Mouse (Mus musculus): ENCODE results near the gene Cabp7. TPM values are rescaled to one million over a fixed set of nuclear protein-coding genes. Genes with fewer than 3 reads are reported as not detected.

Gene Cabp7
- total RNA-seq (2021): not detected

DNA sequence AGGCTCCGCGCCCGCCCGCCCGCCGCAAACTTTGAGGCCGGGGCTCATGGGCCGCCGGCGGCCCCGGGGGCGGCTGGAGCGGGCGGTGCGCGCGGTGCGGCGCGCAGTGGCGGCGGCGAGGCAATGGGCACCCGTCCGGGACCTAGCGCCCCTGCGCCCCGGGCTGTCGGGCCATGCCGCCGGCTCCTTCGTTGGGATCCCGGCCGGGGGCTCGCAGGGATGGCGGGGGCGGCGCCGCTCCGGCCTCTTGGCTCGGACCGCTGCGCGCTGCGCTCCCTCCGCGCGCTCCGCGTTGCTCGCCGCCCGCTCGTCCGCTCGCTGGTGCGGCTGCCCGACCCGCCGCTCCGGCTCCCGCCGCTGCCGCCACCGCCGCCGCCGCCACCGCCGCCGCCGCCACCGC, at the start of gene Cabp7:
TSS of gene Cabp7 (minus strand) at position 46 of the 400 bp plus-strand sequence.
- DNase-seq: no peak

DNA sequence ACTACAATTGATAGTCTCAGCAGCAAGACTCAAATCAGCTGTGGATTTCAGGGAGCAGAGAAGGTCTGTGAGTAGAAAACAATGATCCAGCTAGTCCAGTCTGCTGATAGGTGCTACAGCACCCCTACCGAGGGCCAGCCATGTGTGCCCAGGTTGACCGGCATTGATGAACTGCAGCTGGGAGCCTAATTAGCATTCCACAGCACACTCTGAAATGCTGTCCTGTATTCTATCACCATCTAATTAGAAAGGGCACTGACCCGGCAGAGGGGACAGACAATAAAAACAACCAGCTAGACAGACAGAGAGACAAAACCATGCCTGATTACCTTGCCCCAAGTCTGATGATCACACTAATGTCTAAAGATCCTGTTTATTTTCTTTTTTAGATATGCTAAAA, 46.4 kb upstream of the Cabp7 start:
- no peak for DNase-seq

DNA sequence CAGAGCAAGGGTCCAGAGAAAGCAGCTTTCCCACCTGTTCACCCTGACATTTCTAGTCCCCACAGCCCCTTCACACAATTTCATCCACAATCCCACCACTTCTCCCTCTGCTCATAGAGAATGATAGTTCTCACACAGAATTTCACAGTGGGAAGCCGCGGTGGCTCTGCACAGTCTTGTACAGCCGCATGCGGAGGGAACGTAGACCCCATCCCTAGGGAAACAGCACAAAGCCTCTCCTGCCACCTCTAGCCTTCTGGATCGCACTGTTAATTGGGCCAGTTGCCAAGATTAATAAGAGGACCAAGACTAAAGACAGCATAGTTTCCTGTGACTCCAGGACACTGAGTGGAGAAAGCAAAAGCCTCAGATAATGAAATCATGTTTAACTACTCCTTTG, 45.0 kb upstream of the Cabp7 start:
- DNase-seq: no peak

DNA sequence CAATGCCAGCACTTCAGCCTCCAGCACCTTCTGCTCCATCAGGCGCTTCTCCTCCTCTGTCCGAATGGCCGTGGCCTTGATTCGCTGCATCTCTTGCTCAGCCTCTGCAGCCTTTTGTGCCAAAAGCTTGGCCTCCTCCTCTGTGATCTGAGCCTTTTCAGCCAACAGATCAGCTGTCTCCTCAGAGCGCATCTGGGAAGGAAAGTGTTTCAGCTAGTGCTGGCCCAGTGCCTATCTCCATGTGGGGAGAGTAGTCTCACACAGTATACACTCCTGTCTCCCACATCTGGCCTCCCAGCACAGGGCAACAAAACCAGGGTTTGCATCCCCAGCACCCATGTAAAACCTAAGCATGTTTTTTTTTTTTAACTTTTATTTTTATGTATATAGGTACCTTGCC, 43.1 kb upstream of the Cabp7 start:
- DNase-seq: peak; percentile 23

DNA sequence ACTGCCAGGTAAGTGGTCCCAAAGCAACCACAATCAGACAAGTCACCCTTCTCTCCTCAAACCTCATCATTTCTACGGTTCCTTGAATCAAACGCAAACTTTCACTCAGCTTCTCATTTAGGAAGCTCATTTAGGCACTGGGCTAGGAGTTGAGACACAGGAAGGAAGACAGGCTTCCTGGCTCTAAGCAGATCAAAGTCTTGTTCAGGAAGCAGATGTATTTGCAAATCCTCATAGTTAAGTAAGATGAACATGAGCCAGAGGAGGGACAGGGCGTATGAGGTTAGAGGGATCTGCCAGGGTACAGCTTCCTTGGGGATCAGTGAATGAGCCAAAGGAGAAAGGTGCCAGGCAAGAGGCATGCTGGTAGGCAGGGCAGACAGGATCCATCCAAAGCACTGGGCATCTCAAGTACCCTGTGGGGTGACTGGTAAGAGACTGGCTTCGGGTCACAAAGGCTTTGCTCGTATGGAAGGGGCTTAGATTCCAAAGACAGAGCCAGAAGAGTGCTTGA, 38.1 kb upstream of the Cabp7 start:
- no peak for DNase-seq

DNA sequence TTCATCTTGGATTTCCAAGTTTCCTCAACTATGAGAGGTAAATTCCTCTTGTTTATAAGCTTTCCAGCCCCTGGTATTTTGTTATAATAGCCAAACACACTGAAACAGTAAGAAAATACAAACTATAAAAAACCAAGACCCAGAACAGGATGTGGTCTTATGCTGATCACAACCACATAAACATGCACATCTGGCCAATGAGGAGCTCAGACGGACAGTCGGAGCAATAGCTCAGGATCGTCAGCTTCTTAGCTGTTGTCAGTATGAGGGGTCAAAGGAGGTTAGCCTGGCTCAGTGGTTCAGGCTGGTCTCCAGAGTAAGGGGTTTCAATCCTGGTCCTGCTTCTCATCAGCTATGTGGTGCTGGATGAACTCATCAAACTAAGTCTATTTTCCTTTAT, 36.5 kb upstream of the Cabp7 start:
- no peak for DNase-seq

DNA sequence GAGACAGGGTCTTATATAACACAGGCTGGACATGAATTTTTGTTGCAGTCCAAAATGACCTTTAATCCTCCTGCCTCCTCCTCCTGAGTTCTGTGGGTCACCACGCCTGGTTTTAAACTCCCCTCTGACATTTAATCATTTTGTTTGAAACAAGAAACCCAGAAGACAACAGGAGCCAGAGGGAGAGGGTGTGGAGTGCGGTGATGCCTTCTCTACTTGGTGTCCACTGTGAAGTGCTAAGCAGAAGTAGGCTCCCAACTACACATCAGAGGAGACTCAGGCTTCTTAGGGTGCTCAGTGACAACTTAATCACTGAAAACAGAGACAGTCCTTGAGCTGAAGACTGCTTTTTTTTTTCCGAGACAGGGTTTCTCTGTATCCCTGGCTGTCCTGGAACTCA, 34.3 kb upstream of the Cabp7 start:
- no peak for DNase-seq

DNA sequence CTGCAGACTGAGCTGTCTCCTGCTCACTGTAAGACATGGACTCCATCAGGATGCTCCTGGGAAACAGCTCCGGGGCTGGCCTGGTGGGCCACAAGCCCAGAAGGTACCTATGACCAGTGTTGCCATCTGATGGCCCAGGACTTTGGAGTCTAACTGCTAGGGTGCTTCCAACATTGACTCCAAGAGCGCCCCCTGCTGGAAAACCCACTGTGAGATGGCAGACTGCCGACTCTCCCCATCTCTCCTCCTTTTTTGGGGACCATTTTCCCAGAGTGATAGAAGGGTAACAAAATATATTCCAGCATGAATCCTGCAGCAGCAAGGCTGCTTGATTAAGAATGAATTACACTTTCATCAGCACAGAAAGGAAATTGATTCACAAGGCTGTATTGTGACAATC, 26.3 kb upstream of the Cabp7 start:
- DNase-seq: peak; percentile 67

DNA sequence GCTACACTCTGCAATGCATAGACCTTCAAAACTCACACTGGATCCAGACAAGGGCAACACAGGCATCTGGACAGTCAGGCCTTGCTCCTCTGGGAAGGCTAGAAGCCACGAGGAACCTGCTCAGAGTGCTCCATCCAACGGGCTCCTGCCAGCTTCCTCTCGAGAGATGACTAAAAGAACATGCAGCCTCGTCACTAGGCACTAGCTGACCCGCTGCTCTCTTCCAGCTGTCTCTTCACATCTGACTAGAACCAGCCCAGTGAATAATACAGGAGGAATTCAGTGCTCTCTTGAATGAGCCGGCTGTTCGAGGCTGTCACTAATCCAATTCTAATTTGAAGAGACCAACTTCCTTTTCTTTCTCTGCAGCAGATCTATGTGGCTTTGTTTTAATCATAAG, 25.2 kb upstream of the Cabp7 start:
- no peak for DNase-seq

DNA sequence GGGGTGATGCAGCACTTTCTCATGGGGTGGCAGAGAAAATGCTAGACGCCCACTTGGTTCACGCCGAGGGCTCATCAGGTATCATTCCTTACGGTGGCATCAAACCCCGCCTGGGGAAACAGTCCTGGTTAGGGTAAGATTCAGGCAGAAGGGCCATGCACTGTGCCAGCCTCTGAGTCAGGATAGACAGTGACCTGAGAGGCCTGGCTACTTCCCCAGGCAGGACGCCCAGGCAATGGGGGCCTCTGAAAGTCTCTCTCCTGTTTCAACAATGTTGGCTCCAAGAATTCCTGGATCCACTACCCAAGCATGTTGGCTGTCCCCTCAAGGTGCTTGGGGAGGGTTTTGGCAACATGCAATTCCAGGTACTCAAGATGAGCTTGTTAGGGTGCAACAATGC, 23.3 kb upstream of the Cabp7 start:
- DNase-seq: no peak

DNA sequence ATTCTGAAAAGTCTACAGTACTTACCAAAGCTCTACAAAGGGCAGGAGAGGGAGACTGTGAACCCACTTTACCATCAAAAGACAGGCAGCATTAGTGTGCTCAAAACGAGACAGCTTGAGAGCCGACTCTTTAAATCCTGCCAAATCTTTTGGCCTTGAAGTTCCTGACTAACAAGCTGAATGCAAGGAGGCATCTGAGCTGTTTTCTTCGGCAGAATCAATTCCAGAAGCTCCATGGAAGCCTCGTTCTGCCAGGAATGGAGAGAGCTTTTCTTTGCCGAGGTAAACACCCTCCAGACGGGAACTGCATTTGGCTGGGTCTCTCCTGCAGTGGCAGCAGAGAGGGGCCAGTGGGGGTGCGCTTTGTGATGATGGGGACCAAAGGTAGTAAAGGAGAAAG, 22.7 kb upstream of the Cabp7 start:
- DNase-seq: no peak

DNA sequence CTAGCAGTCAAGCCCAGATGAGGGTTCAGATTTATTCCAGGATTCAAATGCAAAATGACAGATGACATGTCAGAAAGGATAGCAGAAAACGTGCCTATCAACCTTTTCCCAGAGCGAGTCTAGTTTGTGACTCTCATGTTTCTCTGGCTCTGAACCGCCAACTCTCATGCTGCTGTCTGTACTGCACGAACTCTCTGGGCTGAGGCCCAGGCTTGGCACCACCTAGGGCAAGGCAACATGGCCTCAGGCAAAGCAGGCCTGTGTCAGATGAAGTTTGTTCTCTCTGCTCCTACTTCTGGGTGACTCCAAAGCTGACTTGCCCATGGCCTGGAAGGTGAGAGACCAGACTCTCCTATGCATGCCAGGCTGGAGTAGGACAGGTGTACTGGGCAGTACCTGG, 21.8 kb upstream of the Cabp7 start:
- no peak for DNase-seq

DNA sequence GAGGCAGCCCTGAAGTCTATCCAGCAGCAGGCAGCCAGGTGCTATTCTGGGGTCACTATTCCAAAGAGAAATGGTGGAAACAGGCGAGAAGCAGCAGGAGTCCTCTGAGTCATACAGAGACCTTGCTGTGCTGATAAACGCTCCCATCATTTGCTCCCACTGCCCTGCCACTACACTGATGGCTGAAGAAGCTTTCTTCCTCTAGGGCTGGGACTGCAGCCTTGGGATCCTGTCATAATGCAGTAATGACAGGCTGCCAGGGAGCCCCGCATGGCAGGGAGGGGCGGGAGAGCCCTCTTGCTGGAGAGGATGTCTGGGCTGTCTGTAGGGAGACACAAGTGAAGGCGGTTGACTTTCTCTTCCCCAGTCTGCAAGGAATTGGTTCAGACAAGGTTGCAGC, 17.9 kb upstream of the Cabp7 start:
- DNase-seq: no peak

DNA sequence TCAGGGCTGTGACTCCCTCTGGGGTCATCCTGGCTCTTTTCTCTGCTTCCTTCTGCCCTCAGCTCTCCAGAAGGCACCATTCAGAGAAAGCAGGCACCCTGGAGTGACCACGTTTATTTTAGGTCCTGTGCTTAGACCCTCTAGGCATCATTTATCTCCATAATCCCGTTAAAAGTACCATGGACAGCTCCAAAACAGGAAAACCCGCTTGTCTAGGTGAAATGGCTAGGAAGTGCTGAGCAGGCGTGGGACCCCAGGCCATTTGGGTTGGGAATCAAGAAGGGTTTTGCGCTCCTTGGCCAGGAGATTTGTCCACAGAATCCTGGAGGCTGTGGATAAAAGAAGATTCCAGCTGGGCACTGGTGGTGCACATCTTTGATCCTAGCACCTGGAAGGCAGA, 17.1 kb upstream of the Cabp7 start:
- no peak for DNase-seq

DNA sequence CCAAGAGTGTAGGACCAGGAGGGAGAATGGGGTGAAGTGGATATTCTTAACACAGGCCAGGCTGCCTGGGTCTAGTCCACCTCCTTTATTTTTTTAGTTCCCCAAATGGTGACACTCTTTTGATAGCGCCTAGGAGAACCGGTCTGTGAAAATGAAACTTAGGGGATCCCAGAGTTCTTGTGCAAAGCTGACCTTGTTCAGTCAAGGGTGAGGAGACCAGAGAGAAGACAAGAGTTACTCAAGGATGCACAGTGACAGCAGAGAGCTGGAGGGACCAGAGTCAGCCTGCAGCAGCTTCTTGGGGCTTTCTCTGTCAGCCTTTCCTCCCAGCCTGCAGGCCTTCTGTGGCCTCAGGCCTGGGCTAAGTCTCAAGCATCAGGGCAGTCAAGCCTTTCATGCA, 15.9 kb upstream of the Cabp7 start:
- DNase-seq: no peak

DNA sequence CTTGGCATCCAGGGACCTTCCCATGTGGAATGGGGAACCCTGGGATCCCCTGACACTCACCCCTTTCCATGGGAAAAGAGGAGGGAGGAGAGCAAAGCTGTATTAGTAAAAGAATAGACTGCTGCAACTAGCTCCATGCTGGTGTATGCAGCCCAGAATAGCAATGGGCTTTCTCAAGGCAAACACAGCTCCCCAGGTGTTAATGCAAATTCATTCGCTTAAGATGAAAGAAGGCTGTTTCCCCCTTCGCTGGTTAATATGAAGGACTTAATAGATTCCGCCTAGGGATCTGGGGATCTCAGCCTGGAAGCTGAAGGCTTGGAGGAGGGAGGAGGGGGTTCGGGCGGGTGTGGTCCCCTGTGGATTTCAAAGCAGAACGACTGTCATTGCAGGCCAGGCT, 15.4 kb upstream of the Cabp7 start:
- no peak for DNase-seq

DNA sequence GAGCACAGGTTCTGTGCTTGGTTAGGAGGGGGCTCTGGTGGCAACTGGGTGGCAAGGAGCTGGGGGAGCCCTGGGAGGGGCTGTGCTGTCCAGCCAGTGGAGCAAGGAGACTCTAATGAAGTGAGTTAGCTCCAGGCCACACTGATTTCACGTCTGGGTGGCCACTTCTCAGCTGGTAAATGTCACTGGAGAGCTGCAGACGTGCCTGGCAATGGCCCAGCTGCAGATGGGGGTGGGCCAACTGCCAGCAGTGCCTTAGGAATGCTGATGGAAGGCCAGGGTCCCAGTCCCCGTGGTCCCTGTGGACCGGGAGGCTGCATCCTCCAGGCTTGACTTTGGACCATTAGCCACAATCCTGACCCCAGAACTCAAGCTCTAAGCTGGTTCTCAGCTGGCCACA, 13.9 kb upstream of the Cabp7 start:
- peak; percentile 78 for DNase-seq

DNA sequence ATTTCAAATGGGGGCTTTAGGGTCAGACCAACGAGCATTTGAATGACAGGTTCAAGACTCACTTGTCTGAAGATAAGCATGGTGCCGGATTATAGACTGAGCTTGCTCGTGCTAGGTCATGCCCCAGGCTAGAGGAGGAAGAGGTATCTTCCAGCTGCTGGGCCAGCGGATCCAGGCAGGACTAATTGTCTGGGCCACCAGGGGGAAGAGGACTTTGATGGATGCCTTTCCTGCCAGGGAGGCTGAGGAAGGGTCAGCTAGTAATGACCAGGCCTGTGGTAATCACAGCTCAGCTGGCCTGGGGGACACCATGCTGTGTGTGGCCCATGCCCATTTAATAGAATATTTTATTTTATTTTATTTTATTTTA, 11.2 kb upstream of the Cabp7 start:
- DNase-seq: no peak

DNA sequence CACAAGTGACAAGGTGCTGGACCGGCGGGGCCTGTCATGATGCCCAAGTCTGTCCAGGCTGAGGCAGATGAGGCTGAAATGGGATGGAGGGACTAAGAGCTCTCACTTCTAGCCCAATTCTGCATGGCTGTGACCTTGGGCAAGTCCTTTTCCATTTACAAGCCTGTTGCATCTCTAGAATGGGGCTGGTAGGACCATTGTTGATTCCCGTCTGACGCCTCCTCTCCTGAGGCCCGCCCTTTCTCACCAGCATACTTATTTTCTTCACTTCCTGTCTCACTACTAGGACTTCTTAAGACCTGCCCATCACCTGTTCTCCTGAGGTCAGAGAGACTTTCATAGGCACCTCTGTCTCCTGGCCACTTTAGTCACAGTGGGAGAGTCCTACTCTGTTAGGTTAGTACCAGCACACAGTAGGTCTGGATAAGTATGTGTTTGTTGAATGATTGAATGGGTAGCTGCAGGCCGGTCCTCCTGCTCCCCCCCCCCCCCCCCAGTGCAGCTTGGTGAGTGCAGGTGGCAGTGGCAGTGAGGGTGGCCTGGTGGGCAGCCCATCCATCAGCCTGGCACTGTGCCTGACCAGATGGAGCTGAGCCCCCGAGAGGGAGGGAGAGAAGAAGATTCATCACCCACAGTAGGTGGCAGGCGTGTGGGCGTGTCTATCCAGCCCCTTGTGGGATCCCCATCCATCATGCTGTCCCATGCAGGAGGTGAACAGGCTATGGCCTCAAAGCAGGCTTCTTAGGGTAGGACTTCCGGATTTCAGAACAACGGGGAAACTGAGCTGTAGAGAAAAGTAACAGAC, 10.6 kb upstream of the Cabp7 start:
- DNase-seq: no peak

DNA sequence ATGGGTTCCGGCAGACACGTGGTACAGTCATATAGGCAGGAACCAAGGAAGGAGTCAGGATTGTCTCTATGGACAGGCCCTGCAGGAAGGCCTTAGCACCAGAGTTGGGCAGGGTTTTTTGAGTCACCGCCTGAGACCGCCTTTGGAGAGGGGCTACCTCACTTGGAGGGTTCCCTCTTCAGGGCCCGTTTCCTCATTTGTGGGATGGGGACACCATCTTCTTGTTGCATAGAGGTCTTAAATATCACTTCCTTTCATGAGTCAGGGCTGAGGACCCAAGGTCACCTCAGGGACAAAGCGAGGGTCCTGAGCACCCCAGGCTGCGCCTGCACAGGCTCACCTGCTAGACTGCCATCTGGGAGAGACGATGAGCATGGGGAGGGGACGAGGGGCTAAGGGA, 9.9 kb upstream of the Cabp7 start:
- DNase-seq: no peak

DNA sequence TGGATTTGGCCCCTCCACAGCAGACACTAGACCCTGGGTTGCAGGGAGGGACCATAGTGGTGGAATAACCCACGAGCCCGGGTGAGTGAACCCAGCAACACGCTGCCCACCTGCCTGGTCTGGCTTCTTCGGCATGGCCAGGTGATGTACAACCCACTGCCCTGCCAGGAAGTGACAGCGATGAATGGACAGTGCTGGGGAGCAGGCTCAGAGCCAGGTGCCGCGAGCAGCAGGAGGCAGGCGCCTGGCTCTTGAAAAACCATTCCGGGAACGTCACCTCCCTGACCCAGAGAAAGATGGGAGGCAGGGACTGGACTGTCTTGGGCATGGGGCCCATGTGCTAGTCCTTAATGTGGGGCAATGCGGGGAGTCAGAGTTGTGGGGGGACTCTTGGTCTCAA, 8.3 kb upstream of the Cabp7 start:
- no peak for DNase-seq

DNA sequence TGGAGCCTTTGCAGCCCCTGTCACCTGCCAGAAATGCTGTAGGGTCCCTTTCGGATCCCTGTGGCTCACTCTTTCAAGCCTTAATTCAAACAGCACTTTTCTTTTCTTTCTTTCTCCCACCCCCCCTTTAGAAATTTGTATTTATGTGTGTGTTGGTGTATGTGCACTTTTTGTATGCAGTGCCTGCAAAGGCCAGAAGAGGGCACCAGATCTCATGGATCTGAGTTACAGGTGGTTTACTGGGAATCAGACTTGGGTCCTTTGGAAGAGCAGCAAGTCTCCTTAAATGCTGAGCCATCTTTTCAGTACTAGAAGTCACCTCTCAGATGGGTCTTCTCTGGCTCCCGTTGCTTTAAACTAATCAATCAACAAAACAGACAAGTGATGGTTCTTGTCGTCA, 7.5 kb upstream of the Cabp7 start:
- DNase-seq: no peak

DNA sequence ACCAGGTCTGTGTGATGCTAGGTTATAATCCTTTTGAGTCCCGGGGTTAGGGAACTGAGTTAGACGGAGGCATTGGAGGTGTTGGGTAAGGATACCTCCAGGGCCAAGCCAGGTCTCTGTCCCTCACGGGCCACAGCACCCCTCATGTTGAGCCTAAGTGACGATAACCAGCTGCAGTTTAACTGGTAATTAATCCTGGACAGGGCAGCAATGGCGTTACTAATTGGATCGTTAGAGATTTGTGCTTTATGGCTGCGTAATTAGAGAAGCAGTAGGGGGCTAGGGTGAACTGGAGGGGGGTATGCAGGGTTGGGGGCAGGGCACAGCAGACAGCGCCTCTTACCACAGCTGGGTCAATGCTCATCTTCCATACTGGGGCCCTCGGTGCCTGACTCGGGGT, 6.3 kb upstream of the Cabp7 start:
- no peak for DNase-seq

DNA sequence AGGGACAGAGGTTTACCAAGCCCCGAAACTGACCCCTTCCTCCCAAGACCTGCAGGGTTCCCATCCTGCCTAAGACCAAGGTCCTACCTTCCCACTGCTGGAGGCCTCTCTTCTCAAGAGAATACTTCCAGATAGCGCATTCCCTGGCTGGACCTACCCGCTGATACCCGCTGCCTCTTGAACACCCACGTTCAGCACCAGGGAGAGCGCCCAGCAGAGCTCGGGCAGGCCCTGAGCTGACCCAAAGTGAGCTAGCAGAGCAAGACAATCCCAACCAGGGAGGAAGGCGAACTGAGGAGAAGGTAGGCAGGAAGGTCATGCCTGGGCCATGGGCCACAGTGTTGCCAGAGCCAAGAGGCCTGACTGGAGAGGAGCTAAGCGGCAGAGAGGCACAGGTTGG, 3.7 kb upstream of the Cabp7 start:
- peak; percentile 86 for DNase-seq

DNA sequence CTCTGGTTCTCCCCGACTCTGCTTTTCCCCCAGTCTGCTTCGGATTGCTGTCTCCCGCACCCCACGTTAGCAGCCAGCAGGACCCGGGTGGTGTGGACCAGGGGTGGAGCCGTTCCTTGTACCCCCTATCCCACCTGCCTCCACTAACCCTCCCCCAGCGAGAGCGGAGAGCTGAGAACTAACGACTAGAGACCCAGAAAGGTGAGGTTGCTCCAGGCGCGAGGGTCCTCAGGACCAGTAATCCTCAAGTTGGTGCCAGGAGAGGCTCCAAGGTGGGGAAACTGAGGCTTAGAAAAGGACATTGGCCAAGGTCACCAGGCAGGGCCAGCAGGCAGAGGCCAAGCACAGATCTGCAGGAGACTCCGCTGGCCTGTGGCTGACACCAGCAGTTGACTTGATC, 707 bp upstream of the Cabp7 start:
- no peak for DNase-seq
